Mouse (Mus musculus) midbrain, embryonic 11.5 days (tissue): ENCODE data around the gene Tmem163. TPM values are rescaled to one million over a fixed set of nuclear protein-coding genes. Genes with fewer than 3 reads are reported as not detected.
A peak's percentile ranks its signal among the peaks of the same experiment; 100 is the strongest.

Source experiments
- ATAC-seq: fragments of 200-750 bp; cut with Nextera tagmentation; 2 replicates; pipeline ENCODE4 v1.8.0; 2017; ENCODE audit warnings: moderate TSS enrichment, moderate library complexity; ENCODE audit not compliant: low FRiP score
- DNase-seq: peaks from one replicate; pipeline ENCODE4 v3.0.0; 2015; ENCODE audit warnings: low spot score; ENCODE audit errors: missing footprints
- H3K27ac ChIP-seq: fragments of 300-500 bp; sonication (generic); 2 replicates; pipeline ENCODE4 v1.5.1; 2014; ENCODE audit warnings: low read depth, low read length
- H3K27me3 ChIP-seq: fragments of 300-500 bp; sonication (generic); 2 replicates; pipeline ENCODE4 v1.6.1; 2014; ENCODE audit warnings: mild to moderate bottlenecking, low read length, moderate library complexity, mixed read lengths; ENCODE audit not compliant: control insufficient read depth, insufficient read depth
- H3K36me3 ChIP-seq: fragments of 300-500 bp; sonication (generic); 2 replicates; pipeline ENCODE4 v1.6.1; 2014; ENCODE audit warnings: mild to moderate bottlenecking, low read length, moderate library complexity, mixed read lengths; ENCODE audit not compliant: control insufficient read depth, insufficient read depth
- H3K4me1 ChIP-seq: fragments of 300-500 bp; sonication (generic); 2 replicates; pipeline ENCODE4 v1.6.1; 2014; ENCODE audit warnings: low read length; ENCODE audit not compliant: control insufficient read depth, insufficient read depth
- H3K4me2 ChIP-seq: fragments of 300-500 bp; sonication (generic); 2 replicates; pipeline ENCODE4 v1.6.1; 2014; ENCODE audit warnings: mild to moderate bottlenecking, moderate library complexity
- H3K4me3 ChIP-seq: fragments of 300-500 bp; sonication (generic); 2 replicates; pipeline ENCODE4 v1.5.1; 2014; ENCODE audit warnings: low read depth, low read length
- H3K9ac ChIP-seq: fragments of 300-500 bp; sonication (generic); 2 replicates; pipeline ENCODE4 v1.6.1; 2014; ENCODE audit warnings: low read length
- H3K9me3 ChIP-seq: fragments of 300-500 bp; sonication (generic); 2 replicates; pipeline ENCODE4 v1.6.1; 2016; ENCODE audit warnings: low read length; ENCODE audit not compliant: control insufficient read depth
- whole genome bisulfite sequencing: fragments of 180-500 bp; shearing (Covaris S2); extraction: QIAGEN DNeasy Blood & Tissue Kit; methylation state at CpG from one replicate; pipeline ENCODE4 v1.1.7; 2014; 5-methylcytosine and 5-hydroxymethylcytosine counted together
- polyA plus RNA-seq: library from polyadenylated mRNA; unstranded; fragments of >200 nt; fragmentation: Nextera tagmentation; extraction: Ambion mirVana; gene quantifications from 2 replicates; pipeline ENCODE4 v1.2.1, GENCODE M21; 2014

Gene Tmem163
- 41.1 and 43.1 TPM in 2 replicates for polyA plus RNA-seq

- H3K27ac ChIP-seq: peak within 1 kb of the TSS; percentile 25; the same call in 1 of the 2 replicates
- H3K9me3 ChIP-seq: no peaks in the 10 kb centered on the region; the same call in 1 of the 2 replicates
- DNase-seq (peak; percentile 93), ATAC-seq (peak; percentile 6; the same call in 1 of the 2 replicates)
- H3K4me3 ChIP-seq: peak within 1 kb of the TSS; percentile 65
- no peaks in the 10 kb centered on the region for H3K36me3 ChIP-seq
- H3K9ac ChIP-seq: peak within 1 kb of the TSS; percentile 66; the same call in 1 of the 2 replicates
- peaks cover 6% of the 10 kb centered on the region for H3K4me1 ChIP-seq
- WGBS: 6% methylated on average over 18 of the region's 18 CpGs
- peaks cover 43% of the 10 kb centered on the region for H3K27me3 ChIP-seq
- H3K4me2 ChIP-seq: peak within 1 kb of the TSS; percentile 79
These were observed at the start of gene Tmem163 for GRCm38 (mm10) chr1:127679498-127680133. Gene Tmem163, minus strand, starts transcription at chr1:127679548.

GRCm38 (mm10) chr1:127729096-127729495, 49.7 kb upstream of the Tmem163 start, which contains the start of gene Acmsd:
Gene Acmsd, plus strand, starts transcription at chr1:127729413.
- Histone ChIP-seq H3K4me1 (no peaks in the 10 kb centered on the region), H3K4me3 (no peak within 1 kb of the TSS), H3K9me3 (no peaks in the 10 kb centered on the region), H3K27me3 (no peaks in the 10 kb centered on the region), H3K36me3 (no peaks in the 10 kb centered on the region), H3K4me2 (no peak within 1 kb of the TSS), H3K27ac (no peak within 1 kb of the TSS), H3K9ac (no peak within 1 kb of the TSS)
- DNase-seq (no peak), ATAC-seq (no peak)
- WGBS: 99% methylated on average over 4 of the region's 4 CpGs

GRCm38 (mm10) chr1:127723596-127723995, 44.2 kb upstream of the Tmem163 start:
- Histone ChIP-seq H3K27me3 (no peaks in the 10 kb centered on the region), H3K36me3 (no peaks in the 10 kb centered on the region), H3K4me3 (no peak overlapping the region), H3K4me2 (no peak overlapping the region), H3K9me3 (no peaks in the 10 kb centered on the region), H3K27ac (no peak overlapping the region), H3K9ac (no peak overlapping the region), H3K4me1 (no peaks in the 10 kb centered on the region)
- no peak for ATAC-seq
- 74% methylated on average over 2 of the region's 2 CpGs for WGBS
- DNase-seq: no peak

GRCm38 (mm10) chr1:127718290-127718689, 38.9 kb upstream of the Tmem163 start:
- WGBS: 94% methylated on average over 1 of the region's 1 CpGs
- no peak for DNase-seq
- Histone ChIP-seq H3K9me3 (no peaks in the 10 kb centered on the region), H3K27me3 (no peaks in the 10 kb centered on the region), H3K36me3 (no peaks in the 10 kb centered on the region), H3K9ac (no peak overlapping the region), H3K27ac (no peak overlapping the region), H3K4me2 (no peak overlapping the region), H3K4me1 (no peaks in the 10 kb centered on the region), H3K4me3 (no peak overlapping the region)
- ATAC-seq: no peak

- Histone ChIP-seq H3K9me3 (no peaks in the 10 kb centered on the region), H3K4me2 (no peak overlapping the region), H3K4me1 (no peaks in the 10 kb centered on the region), H3K36me3 (no peaks in the 10 kb centered on the region), H3K4me3 (no peak overlapping the region), H3K27me3 (no peaks in the 10 kb centered on the region), H3K27ac (no peak overlapping the region), H3K9ac (no peak overlapping the region)
- ATAC-seq: no peak
- no peak for DNase-seq
- 92% methylated on average over 8 of the region's 8 CpGs for WGBS
These were observed 37.1 kb upstream of the Tmem163 start for GRCm38 (mm10) chr1:127716441-127716840.

GRCm38 (mm10) chr1:127706269-127706668, 26.9 kb upstream of the Tmem163 start:
- Histone ChIP-seq H3K27me3 (no peaks in the 10 kb centered on the region), H3K4me2 (no peak overlapping the region), H3K27ac (no peak overlapping the region), H3K9me3 (no peaks in the 10 kb centered on the region), H3K4me3 (no peak overlapping the region), H3K9ac (no peak overlapping the region), H3K36me3 (no peaks in the 10 kb centered on the region), H3K4me1 (no peaks in the 10 kb centered on the region)
- 72% methylated on average over 5 of the region's 5 CpGs for WGBS
- no peak for ATAC-seq
- DNase-seq: no peak

- Histone ChIP-seq H3K36me3 (no peaks in the 10 kb centered on the region), H3K9ac (no peak overlapping the region)
These were observed 22.8 kb upstream of the Tmem163 start for GRCm38 (mm10) chr1:127702187-127702586.

GRCm38 (mm10) chr1:127696533-127696932, 17.2 kb upstream of the Tmem163 start:
- Histone ChIP-seq H3K27ac (no peak overlapping the region), H3K27me3 (no peaks in the 10 kb centered on the region), H3K9ac (no peak overlapping the region), H3K4me1 (no peaks in the 10 kb centered on the region), H3K36me3 (no peaks in the 10 kb centered on the region), H3K9me3 (no peaks in the 10 kb centered on the region), H3K4me3 (no peak overlapping the region), H3K4me2 (no peak overlapping the region)
- 32% methylated on average over 2 of the region's 2 CpGs for WGBS
- ATAC-seq (no peak), DNase-seq (no peak)

More at GRCm38 (mm10) chr1:127702187-127702586, 22.8 kb upstream of the Tmem163 start:
- DNase-seq (no peak), ATAC-seq (no peak)
- WGBS: 77% methylated on average over 1 of the region's 1 CpGs
- Histone ChIP-seq H3K4me2 (no peak overlapping the region), H3K27me3 (no peaks in the 10 kb centered on the region), H3K4me3 (no peak overlapping the region), H3K27ac (no peak overlapping the region), H3K9me3 (no peaks in the 10 kb centered on the region), H3K4me1 (no peaks in the 10 kb centered on the region)

- peaks cover 6% of the 10 kb centered on the region for H3K4me1 ChIP-seq
- WGBS: 2% methylated on average over 64 of the region's 64 CpGs
- H3K36me3 ChIP-seq: no peaks in the 10 kb centered on the region
- peak overlapping the region; percentile 59 for H3K27ac ChIP-seq
- H3K4me3 ChIP-seq: peak overlapping the region; percentile 65
- ATAC-seq (peak; percentile 79), DNase-seq (peak; percentile 96)
- H3K9me3 ChIP-seq: no peaks in the 10 kb centered on the region; the same call in 1 of the 2 replicates
- H3K9ac ChIP-seq: peak overlapping the region; percentile 66
- peak overlapping the region; percentile 79 for H3K4me2 ChIP-seq
- peaks cover 45% of the 10 kb centered on the region for H3K27me3 ChIP-seq
These were observed 1.4 kb downstream of the Tmem163 start for GRCm38 (mm10) chr1:127677661-127678580.
